Mouse (Mus musculus): ENCODE data around the gene Slit2. TPM values are rescaled to one million over a fixed set of nuclear protein-coding genes. Genes with fewer than 3 reads are reported as not detected.
A peak's percentile ranks its signal among the peaks of the same experiment; 100 is the strongest.

Slit2 gene
- polyA plus RNA-seq, 1 experiment: 1.1 TPM

GRCm38 (mm10) chr5:48005533-48005932, 22.6 kb downstream of the Slit2 start:
- H3K27ac ChIP-seq (ENCODE audit: control insufficient read depth, insufficient read depth, low read depth, low read length): no peak overlapping the region
- H3K27me3 ChIP-seq (ENCODE audit: control insufficient read depth, insufficient read depth, low read length): no peaks in the 10 kb centered on the region
- peak overlapping the region; percentile 69 for H3K4me3 ChIP-seq (ENCODE audit: control insufficient read depth, low read depth, low read length)
- H3K36me3 ChIP-seq (ENCODE audit: control insufficient read depth, insufficient read depth, low read length): no peaks in the 10 kb centered on the region
- no peak for TF ChIP-seq CTCF (IDR thresholded peaks at IDR 0.05; ENCODE audit: control insufficient read depth, insufficient read depth, insufficient replicate concordance, low read depth, low read length)
- TF ChIP-seq POLR2A (IDR thresholded peaks at IDR 0.05; ENCODE audit: control insufficient read depth, low read depth, low read length): no peak
- no peaks in the 10 kb centered on the region for H3K4me1 ChIP-seq (ENCODE audit: control insufficient read depth, insufficient read depth, low read length)

GRCm38 (mm10) chr5:48006059-48006458, 23.1 kb downstream of the Slit2 start:
- Histone ChIP-seq H3K4me1 (ENCODE audit: control insufficient read depth, insufficient read depth, low read length) (no peaks in the 10 kb centered on the region), H3K27me3 (ENCODE audit: control insufficient read depth, insufficient read depth, low read length) (no peaks in the 10 kb centered on the region), H3K4me3 (ENCODE audit: control insufficient read depth, low read depth, low read length) (no peak overlapping the region; the same call in 1 of the 2 replicates), H3K27ac (ENCODE audit: control insufficient read depth, insufficient read depth, low read depth, low read length) (no peak overlapping the region), H3K36me3 (ENCODE audit: control insufficient read depth, insufficient read depth, low read length) (no peaks in the 10 kb centered on the region)
- TF ChIP-seq CTCF (IDR thresholded peaks at IDR 0.05; ENCODE audit: control insufficient read depth, insufficient read depth, insufficient replicate concordance, low read depth, low read length) (no peak), POLR2A (IDR thresholded peaks at IDR 0.05; ENCODE audit: control insufficient read depth, low read depth, low read length) (no peak)

- Histone ChIP-seq H3K4me3 (ENCODE audit: control insufficient read depth, low read depth, low read length) (no peak overlapping the region), H3K4me1 (ENCODE audit: control insufficient read depth, insufficient read depth, low read length) (no peaks in the 10 kb centered on the region), H3K27me3 (ENCODE audit: control insufficient read depth, insufficient read depth, low read length) (no peaks in the 10 kb centered on the region), H3K36me3 (ENCODE audit: control insufficient read depth, insufficient read depth, low read length) (no peaks in the 10 kb centered on the region), H3K27ac (ENCODE audit: control insufficient read depth, insufficient read depth, low read depth, low read length) (no peak overlapping the region)
- TF ChIP-seq POLR2A (IDR thresholded peaks at IDR 0.05; ENCODE audit: control insufficient read depth, low read depth, low read length): no peak
- no peak for TF ChIP-seq CTCF (IDR thresholded peaks at IDR 0.05; ENCODE audit: control insufficient read depth, insufficient read depth, insufficient replicate concordance, low read depth, low read length)
Observed at GRCm38 (mm10) chr5:48023441-48023840, 40.5 kb downstream of the Slit2 start.

- Histone ChIP-seq H3K36me3 (ENCODE audit: control insufficient read depth, insufficient read depth, low read length) (no peaks in the 10 kb centered on the region), H3K4me3 (ENCODE audit: control insufficient read depth, low read depth, low read length) (no peak overlapping the region), H3K27me3 (ENCODE audit: control insufficient read depth, insufficient read depth, low read length) (no peaks in the 10 kb centered on the region), H3K4me1 (ENCODE audit: control insufficient read depth, insufficient read depth, low read length) (no peaks in the 10 kb centered on the region), H3K27ac (ENCODE audit: control insufficient read depth, insufficient read depth, low read depth, low read length) (no peak overlapping the region)
- TF ChIP-seq POLR2A (IDR thresholded peaks at IDR 0.05; ENCODE audit: control insufficient read depth, low read depth, low read length) (no peak), CTCF (IDR thresholded peaks at IDR 0.05; ENCODE audit: control insufficient read depth, insufficient read depth, insufficient replicate concordance, low read depth, low read length) (no peak)
Observed at GRCm38 (mm10) chr5:48034875-48035274, 51.9 kb downstream of the Slit2 start.

GRCm38 (mm10) chr5:48038033-48038432, 55.1 kb downstream of the Slit2 start:
- Histone ChIP-seq H3K27ac (ENCODE audit: control insufficient read depth, insufficient read depth, low read depth, low read length) (no peak overlapping the region), H3K36me3 (ENCODE audit: control insufficient read depth, insufficient read depth, low read length) (no peaks in the 10 kb centered on the region), H3K27me3 (ENCODE audit: control insufficient read depth, insufficient read depth, low read length) (no peaks in the 10 kb centered on the region), H3K4me1 (ENCODE audit: control insufficient read depth, insufficient read depth, low read length) (no peaks in the 10 kb centered on the region), H3K4me3 (ENCODE audit: control insufficient read depth, low read depth, low read length) (no peak overlapping the region)
- TF ChIP-seq POLR2A (IDR thresholded peaks at IDR 0.05; ENCODE audit: control insufficient read depth, low read depth, low read length) (no peak), CTCF (IDR thresholded peaks at IDR 0.05; ENCODE audit: control insufficient read depth, insufficient read depth, insufficient replicate concordance, low read depth, low read length) (no peak)

- Histone ChIP-seq H3K27ac (ENCODE audit: control insufficient read depth, insufficient read depth, low read depth, low read length) (no peak overlapping the region), H3K36me3 (ENCODE audit: control insufficient read depth, insufficient read depth, low read length) (no peaks in the 10 kb centered on the region), H3K4me1 (ENCODE audit: control insufficient read depth, insufficient read depth, low read length) (no peaks in the 10 kb centered on the region), H3K27me3 (ENCODE audit: control insufficient read depth, insufficient read depth, low read length) (no peaks in the 10 kb centered on the region), H3K4me3 (ENCODE audit: control insufficient read depth, low read depth, low read length) (no peak overlapping the region)
- TF ChIP-seq CTCF (IDR thresholded peaks at IDR 0.05; ENCODE audit: control insufficient read depth, insufficient read depth, insufficient replicate concordance, low read depth, low read length) (no peak), POLR2A (IDR thresholded peaks at IDR 0.05; ENCODE audit: control insufficient read depth, low read depth, low read length) (no peak)
Observed at GRCm38 (mm10) chr5:48048986-48049751, 66.2 kb downstream of the Slit2 start.

GRCm38 (mm10) chr5:48050637-48051314, 67.8 kb downstream of the Slit2 start:
- Histone ChIP-seq H3K27ac (ENCODE audit: control insufficient read depth, insufficient read depth, low read depth, low read length) (no peak overlapping the region), H3K36me3 (ENCODE audit: control insufficient read depth, insufficient read depth, low read length) (no peaks in the 10 kb centered on the region), H3K27me3 (ENCODE audit: control insufficient read depth, insufficient read depth, low read length) (no peaks in the 10 kb centered on the region), H3K4me1 (ENCODE audit: control insufficient read depth, insufficient read depth, low read length) (no peaks in the 10 kb centered on the region), H3K4me3 (ENCODE audit: control insufficient read depth, low read depth, low read length) (no peak overlapping the region)
- TF ChIP-seq POLR2A (IDR thresholded peaks at IDR 0.05; ENCODE audit: control insufficient read depth, low read depth, low read length) (no peak), CTCF (IDR thresholded peaks at IDR 0.05; ENCODE audit: control insufficient read depth, insufficient read depth, insufficient replicate concordance, low read depth, low read length) (no peak)

All from testis, adult 2 months (tissue).